Mouse (Mus musculus) left cerebral cortex, postnatal 14 days (tissue): Measurements from ENCODE around the gene Slc6a11. TPM values are rescaled to one million over a fixed set of nuclear protein-coding genes. Genes with fewer than 3 reads are reported as not detected.

ENCODE experiments used
- DNase-seq, 2 experiments: peaks; one replicate each; pipeline ENCODE4 v3.0.0; 2021 to 2022; ENCODE audit warnings: low spot score in 2 of 2, mixed read lengths in 1 of 2
- intact Hi-C: fragments of 180-260 bp; cut with DNase I; formaldehyde crosslinking; loops from one replicate; pipeline ENCODE4 v1.15.1; 2025
- total RNA-seq, 2 experiments: library from RNA; stranded (reverse); gene quantifications; 2 replicates each; pipeline ENCODE4 v1.2.3; 2021

Slc6a11 gene
- total RNA-seq, 2 experiments from 2014 or later = 104 to 112 TPM

GRCm38 (mm10) chr6:114254927-114255326 lies 123.9 kb downstream of the Slc6a11 start:
- intact Hi-C loops = loop anchor here (5.0 kb wide), 1 partner anchor 163 kb away; no protein-coding TSS in a partner anchor
- DNase-seq = peak; percentile 67 to 73

DNA sequence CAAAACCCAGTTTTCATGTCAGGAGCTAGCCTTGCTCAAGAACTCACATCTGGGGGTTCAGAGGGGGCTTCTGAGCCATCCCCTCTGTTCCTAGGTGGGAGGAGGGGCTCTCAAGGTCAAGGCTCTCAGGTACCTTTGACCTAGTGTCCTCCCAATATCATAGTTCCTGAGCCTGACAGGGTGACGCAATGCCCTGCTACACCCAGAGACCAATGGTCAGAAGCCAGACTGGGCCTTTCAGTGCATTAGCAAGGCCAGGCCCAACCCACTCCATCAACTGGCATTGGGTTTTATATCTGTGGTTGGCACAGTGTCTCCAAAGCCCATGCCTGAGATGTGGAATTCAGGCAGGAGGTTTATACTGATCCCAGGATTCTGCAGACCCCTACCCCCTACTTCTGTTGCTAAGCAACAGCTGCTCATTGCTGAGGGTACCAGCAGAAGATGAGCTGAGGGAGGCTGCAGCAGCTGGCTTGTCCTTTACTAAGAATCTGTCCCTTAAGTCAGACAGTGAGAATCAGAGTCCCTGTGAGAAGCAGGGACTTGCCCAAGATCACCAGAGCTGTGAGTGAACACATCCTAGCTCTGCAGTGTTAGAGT lies 126.8 kb downstream of the Slc6a11 start:
- intact Hi-C loops = no loop called here
- DNase-seq = no peak

DNA sequence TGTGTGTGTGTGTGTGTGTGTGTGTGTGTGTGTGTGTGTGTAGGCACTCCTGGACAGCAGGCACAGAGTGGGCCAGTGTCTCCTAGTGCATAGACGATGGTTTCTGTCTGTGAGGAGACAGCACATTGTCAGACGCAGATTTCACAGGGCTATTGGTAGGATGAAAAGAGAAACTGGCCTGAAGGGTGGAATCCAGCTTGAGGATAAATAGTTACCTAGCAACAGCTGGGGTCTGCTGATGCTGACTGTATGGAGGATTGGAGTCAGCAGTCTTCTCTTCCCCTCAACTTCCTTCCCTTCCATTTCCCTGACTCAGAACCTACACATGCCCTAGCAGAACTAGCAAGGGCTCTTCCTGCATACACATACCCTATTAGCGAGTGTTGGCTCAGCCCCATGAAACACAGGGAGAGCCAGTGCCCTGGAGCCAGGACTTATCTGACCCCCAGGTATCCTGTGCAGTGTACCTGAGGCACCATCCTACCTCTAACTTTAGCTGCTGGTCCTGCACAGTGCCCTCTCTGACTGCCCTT lies 127.7 kb downstream of the Slc6a11 start:
- DNase-seq = no peak
- intact Hi-C loops = no loop called here

DNA sequence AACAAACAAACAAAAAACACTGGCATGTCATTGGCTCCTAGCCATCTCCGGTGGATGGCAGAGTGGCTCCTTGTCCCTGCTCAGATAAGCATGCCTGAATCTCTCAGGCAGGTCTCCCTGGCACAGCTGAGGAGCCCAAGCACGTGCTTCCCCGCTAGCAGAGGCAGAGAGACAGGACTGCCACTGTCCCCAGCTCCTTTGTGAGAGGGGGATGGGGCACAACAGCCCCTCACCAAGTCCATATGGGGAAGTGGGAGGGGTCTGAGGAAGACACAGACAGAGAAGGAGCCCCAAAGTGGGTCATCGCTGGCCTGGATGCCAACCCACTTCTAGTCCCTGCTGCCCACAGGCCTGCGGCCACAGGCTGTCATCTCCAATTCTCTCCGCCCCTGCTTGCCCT lies 130.6 kb downstream of the Slc6a11 start:
- DNase-seq = no peak
- intact Hi-C loops = no loop called here

DNA sequence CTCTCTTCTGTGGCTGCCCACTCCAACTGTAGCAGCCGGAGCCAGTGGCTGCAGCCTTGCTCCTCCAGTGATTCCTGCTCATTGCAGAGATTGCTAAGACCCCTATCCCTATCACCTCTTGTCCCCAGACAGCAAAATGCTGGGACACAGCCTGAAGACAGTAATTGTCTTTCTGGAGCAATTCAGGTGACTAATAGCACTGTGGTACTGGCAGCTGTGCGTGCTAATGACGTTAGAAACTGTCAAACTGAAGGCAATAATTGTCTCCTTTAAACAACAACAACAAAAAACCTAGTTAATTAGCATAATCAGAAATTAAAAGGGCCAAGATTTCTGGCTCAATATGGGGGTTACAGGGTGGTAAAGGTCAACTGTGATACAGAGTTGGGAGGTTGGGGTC lies 133.0 kb downstream of the Slc6a11 start:
- no peak for DNase-seq
- intact Hi-C loops = no loop called here

DNA sequence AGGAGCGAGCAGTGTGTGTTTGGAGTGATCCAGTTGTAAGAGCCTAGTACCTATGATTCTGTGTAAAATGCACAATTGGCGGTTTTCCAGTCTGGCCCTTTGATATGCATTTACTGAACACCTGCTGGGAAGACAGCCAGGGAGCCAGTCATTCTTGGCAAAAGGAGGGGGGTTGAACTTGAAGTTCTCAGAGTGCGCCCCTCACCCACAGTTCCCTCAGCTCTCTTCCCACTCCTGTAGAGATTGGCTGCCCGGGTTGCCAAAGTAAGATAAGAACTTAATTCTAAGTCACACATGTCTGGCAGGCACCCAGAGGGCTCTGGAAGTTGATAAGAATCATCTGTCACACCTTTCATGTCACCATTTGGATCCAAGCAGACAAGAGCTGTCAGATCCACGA lies 133.4 kb downstream of the Slc6a11 start:
- peak in 1 of 2 experiments; percentile 31 for DNase-seq
- intact Hi-C loops = no loop called here

DNA sequence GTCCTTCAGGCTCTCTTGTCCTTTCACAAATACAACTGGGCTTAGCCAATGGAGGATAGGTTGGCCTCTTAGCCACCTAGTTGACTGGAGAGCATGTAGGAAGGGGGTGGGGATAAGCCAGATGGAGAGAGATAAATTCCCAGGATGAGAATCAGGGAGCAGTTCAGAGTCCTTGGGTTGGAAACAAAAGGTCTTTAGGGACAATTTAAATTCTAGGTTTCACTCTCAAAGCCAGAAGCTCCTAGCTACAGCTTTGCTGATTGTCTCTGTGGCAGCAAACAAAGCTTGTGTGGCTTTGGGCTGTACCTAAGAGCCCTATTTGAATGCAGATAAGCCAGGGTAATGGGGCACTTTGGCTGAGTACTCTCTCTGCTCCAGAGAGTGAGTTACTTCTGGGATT lies 135.2 kb downstream of the Slc6a11 start:
- intact Hi-C loops = no loop called here
- DNase-seq = no peak

GRCm38 (mm10) chr6:114267979-114268378 lies 136.9 kb downstream of the Slc6a11 start:
- intact Hi-C loops = no loop called here
- DNase-seq = no peak

DNA sequence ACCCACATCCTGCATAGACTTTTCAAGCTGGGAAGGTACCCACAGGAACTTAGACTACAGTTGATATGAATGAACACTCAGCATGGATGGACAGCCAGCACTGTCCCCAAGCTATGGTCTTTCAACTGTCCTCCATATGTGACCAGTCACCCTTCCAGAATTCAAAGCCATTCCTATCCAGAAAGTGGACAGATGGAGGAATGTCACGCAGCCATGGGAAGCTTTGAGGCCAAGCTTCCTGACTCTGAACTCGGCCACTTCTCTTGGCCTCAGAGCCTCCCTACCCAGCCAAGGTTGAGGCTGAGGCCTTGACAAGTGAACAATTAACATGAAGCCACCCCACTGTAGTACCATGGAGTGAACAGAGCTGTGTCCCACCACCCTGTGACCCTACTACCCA lies 138.5 kb downstream of the Slc6a11 start:
- DNase-seq = no peak
- intact Hi-C loops = no loop called here

DNA sequence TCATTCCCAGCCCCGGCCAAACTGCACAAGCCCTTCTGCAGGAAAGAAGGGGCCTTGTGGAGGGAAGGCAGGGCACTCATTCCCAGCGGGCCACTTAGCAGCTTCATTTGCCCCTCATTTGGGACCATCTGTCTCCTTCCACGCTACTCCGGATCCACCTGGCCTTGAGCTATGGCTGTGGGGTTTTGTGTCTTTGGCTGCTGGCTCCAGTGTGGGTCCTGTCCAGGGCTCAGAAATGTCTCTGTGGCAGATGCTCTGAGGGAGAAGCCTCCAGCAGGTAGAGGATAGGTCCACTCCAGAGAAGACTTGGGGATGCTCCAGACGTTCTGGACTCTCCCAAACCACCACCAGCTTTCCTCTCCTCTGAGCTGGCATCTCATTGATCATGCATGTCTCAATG lies 139.8 kb downstream of the Slc6a11 start:
- no peak for DNase-seq
- intact Hi-C loops = no loop called here

DNA sequence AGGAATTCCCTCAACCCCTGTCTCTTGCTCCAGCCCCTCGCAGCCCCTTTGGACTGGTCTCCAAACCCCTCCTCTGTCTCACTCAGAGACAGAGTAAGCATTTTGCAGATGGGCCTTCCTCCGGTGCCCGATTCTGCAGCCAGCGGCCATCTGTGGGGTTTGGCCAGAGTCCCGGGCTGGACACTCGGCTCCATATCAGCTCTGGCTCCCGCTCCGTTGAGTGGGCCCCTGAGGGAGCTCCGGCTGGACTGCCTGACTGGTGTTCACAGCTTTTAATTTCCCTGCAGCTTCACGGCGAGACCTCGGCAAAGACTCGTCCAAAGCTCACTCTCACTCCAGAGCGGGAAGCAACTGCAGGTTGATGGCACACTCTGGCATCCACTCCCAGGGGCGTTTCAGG lies 141.2 kb downstream of the Slc6a11 start:
- intact Hi-C loops = no loop called here

DNA sequence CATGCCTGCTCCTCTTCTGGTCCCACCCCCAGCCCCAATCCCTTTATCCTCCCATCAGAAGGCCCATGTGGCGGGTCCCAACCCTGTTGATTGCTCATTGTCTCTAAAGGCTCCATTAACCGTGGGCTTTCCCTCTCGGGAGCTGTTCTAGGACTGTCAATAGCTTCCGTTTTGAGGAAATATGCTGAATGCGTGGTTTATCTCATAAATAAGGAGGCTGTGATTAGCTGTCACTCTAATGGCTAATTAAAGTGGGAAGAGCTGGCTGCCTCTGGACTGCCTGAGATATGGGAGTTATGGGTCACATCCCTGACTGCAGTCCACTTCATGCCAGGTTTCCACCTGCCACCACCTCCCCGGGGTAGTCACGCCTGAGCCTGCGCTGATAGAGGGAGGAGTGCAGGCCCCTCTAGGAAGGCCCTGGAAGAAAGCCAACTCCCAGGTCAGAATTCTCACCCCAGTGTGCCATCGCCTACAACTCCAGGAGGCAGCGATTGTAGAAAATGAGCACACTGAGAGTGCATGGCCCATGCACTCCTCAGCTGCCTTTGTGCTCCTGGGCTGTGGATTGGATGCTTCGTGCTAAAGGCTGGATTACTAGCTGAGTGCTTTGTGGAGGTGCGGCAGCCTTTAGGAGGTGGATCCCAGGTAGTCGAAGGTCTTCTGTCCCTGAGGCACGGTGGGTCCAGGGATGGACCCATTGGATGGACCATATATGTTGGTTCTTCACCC lies 143.1 kb downstream of the Slc6a11 start:
- intact Hi-C loops = no loop called here
- no peak for DNase-seq

More for the DNA sequence above, 141.2 kb downstream of the Slc6a11 start:
- peak in 1 of 2 experiments; percentile 57 for DNase-seq

DNA sequence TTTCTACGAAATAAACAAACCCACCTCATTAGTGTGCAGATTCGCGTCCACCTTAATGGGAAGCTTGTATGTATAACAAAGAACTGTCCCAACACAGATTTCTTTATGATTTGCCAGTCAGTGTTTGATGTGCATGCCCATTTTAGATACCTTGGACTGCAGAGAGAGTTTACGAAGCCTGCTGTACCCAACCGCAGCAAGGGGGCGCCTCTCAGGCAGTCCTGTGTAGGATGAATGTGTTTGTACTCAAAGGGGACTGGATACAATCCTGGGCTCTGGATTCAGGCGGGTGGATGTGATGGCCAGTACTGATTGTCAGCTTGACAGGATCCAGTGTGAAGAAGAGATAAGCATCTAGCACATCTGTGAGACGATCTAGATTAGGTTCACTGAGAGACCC lies 144.8 kb downstream of the Slc6a11 start:
- intact Hi-C loops = no loop called here

DNA sequence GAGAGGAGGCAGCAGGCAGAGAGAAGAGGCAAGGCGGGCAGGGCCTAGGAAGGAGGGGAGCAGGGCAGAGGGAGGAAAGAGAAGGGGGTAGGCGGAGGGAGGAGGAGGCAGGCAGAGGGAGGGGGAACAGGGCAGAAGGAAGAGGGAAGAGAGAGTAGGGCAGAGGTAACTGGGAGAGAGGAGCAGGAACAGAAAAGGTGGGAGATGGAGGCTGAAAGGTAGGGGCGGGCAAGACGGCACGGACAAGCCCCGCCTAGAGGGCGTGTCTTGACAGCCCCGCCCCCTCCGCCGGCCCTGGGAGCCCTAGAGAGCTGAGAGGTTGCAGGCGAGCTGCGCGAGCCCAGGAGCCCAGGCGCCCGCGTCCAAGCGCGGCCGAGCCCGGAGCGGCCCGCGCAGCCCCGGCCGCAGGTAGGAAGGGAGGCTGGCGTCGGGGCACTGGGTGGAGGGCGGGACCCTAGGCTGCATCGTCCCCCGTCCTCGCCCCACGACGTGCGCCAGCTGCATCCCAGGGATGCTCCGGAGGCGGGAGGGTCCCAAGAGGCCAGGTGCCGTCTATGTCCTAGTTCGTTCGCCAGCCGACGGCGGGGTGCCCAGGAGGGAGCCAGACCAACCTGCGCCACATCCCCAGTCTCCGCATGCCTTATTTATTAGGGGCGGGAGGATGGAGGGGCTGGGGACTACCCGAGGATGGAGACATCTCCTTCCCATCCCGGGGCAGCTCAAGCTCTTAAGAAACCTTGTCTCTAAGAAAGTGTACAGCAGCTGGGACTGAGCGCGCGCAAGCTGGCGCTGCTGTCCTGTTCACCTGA lies 151.6 kb downstream of the Slc6a11 start, which contains the start of gene Slc6a1:
Slc6a1 (plus strand) TSS at position 167 of the 809 bp plus-strand sequence.
- intact Hi-C loops = no loop called here
- DNase-seq = peak in 1 of 2 experiments; percentile 79

More for the DNA sequence above, 144.8 kb downstream of the Slc6a11 start:
- no peak for DNase-seq

- intact Hi-C loops = no loop called here
- DNase-seq = no peak
Measured at GRCm38 (mm10) chr6:114283278-114283770, 152.3 kb downstream of the Slc6a11 start.

DNA sequence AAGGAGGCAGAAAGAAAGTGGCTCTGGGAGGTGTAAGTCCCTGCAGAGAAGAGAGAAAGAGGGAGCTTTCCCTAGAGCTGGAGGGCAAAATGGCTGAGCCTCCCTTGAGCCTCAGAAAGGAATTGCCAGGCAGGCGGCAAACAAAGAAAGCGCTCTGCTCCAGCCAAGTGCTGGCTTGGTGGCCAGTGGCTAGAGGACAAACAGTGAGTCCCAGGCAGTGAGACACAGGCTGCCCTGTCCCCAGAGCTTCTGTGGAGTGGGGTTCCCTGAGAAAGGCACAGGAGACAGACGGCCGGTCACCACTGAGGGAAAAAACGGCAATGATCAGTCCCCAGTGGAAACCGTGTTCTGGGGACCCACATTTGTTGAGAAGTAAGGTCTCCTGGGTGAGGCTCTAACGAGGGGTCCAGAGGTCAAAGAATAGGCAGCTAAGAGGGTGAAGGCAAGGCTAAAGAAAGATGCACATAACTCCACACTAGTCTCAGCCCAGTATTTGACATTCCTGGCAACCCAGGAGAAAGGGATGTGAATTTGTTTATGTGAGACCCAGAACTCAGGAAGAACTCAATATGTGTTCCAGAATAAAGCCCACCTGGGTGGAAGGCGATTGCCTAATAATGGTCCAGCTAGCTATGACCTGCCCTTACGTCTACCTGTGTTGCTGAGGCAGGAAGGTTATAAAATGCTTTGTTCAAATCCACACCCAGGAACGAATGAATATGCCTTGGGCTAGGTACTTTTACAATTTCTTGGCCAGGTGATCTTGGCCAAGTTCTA lies 153.1 kb downstream of the Slc6a11 start:
- intact Hi-C loops = no loop called here

DNA sequence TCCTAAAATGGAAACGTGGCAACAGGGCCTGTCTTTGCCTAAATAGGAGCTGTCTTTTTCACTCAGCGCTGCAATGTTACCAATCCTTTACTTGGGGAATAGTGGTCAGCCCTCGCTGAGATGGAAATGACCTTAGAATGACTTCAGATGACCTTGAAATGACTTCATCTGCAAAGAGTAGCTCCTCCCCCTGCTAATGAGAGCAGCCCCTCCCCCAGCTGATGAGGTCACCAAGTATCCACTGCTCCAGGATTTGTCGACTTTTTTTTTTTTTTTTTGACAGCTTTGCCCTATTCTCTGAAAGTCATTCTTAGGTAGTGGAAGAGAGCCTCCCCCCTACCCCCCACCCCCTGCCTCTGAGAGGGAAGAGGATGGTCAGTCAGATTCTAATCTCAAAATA lies 154.4 kb downstream of the Slc6a11 start:
- DNase-seq = no peak
- intact Hi-C loops = no loop called here

More for the DNA sequence above, 153.1 kb downstream of the Slc6a11 start:
- DNase-seq = peak; percentile 61 to 75

DNA sequence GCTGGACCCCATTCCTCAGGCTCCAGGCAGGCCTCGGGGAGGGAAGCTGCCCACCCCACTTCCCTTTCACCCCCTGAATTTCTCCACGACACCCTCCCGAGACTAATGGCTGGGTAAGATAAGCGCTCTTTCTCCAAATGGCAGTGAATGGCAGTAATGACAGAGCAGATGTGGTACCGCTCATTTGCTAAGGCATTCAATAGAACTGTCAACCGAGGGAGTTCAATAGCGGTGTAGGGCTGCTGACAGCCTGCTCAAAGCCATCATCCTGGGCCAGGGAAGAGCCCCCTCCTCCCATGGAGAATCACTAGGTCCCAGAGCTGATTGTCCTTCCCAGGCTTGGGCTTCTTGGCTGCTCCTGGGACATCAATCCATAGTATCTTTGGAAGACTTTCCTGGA lies 158.1 kb downstream of the Slc6a11 start:
- no peak for DNase-seq
- intact Hi-C loops = no loop called here

DNA sequence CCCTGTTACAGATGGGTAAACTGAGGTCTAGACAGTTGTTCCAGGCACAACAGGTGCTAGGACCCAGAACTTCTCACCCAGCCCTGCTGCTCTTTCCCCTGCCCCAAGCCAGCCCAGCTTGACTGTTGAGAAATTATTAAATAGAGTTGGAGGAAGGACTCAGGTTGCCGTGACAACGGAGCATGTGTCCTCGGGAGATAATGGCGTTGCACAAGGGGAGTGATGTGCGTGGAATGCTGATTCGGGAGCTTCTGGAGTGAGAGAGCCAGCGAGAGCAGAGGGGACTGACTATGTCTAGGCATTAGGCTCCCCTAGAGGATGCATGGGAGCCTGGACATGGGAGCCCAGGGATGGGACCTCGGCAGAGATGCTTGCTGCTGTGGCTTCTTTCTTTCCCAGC lies 159.1 kb downstream of the Slc6a11 start:
- intact Hi-C loops = no loop called here
- DNase-seq = peak; percentile 80 to 90
